Mouse (Mus musculus) right cerebral cortex, adult 2 months (tissue): ENCODE data around the gene Trim31.
"Not testable (repeated sequence)": the region's sequence is repeated elsewhere in the genome, so short reads cannot be mapped to it uniquely, and the experiment has no call there.

Source experiments
- DNase-seq, 2 experiments: peaks; one replicate each; pipeline ENCODE4 v3.0.0; 2021 to 2022; ENCODE audit warnings: low spot score in 2 of 2

Gene Trim31

GRCm38 (mm10) chr17:36897552-36898205 is at the start of gene Trim31:
Gene Trim31, plus strand, starts transcription at chr17:36898118.
- no peak for DNase-seq

GRCm38 (mm10) chr17:36848911-36849310 is 49.0 kb upstream of the Trim31 start:
- no peak for DNase-seq

GRCm38 (mm10) chr17:36849992-36850391 is 47.9 kb upstream of the Trim31 start:
- DNase-seq: no peak

GRCm38 (mm10) chr17:36851200-36851599 is 46.7 kb upstream of the Trim31 start:
- DNase-seq: no peak

- DNase-seq: no peak
These were observed 46.3 kb upstream of the Trim31 start for GRCm38 (mm10) chr17:36851627-36852026.

- no peak for DNase-seq
These were observed 42.4 kb upstream of the Trim31 start for GRCm38 (mm10) chr17:36855484-36855883.

- DNase-seq: no peak
These were observed 41.7 kb upstream of the Trim31 start for GRCm38 (mm10) chr17:36856236-36856635.

GRCm38 (mm10) chr17:36858181-36858580 is 39.7 kb upstream of the Trim31 start:
- DNase-seq: no peak

GRCm38 (mm10) chr17:36861680-36862079 is 36.2 kb upstream of the Trim31 start:
- no peak for DNase-seq

- no peak for DNase-seq
These were observed 31.0 kb upstream of the Trim31 start, which contains the start of gene Trim15 for GRCm38 (mm10) chr17:36866719-36867527. Gene Trim15, minus strand, starts transcription at chr17:36867210.

GRCm38 (mm10) chr17:36868836-36869235 is 29.1 kb upstream of the Trim31 start:
- no peak for DNase-seq

- no peak for DNase-seq
These were observed 28.5 kb upstream of the Trim31 start, which contains the start of gene Trim10 for GRCm38 (mm10) chr17:36869284-36869954. Gene Trim10, plus strand, starts transcription at chr17:36869574.

GRCm38 (mm10) chr17:36869955-36870810 is 27.7 kb upstream of the Trim31 start:
- DNase-seq: no peak

- no peak for DNase-seq
These were observed 23.3 kb upstream of the Trim31 start for GRCm38 (mm10) chr17:36874636-36875035.

- DNase-seq: no peak
These were observed 14.6 kb upstream of the Trim31 start for GRCm38 (mm10) chr17:36883350-36883749.

- DNase-seq: no peak
These were observed 12.7 kb upstream of the Trim31 start for GRCm38 (mm10) chr17:36885132-36885790.

- no peak for DNase-seq
These were observed 7.6 kb upstream of the Trim31 start, which contains the start of gene Trim40 for GRCm38 (mm10) chr17:36890073-36890903. Gene Trim40, minus strand, starts transcription at chr17:36890123.

GRCm38 (mm10) chr17:36891496-36891895 is 6.4 kb upstream of the Trim31 start:
- not testable (repeated sequence) for DNase-seq

GRCm38 (mm10) chr17:36892362-36892761 is 5.6 kb upstream of the Trim31 start:
- peak; percentile 45 to 64 for DNase-seq

GRCm38 (mm10) chr17:36893387-36893786 is 4.5 kb upstream of the Trim31 start:
- no peak for DNase-seq
